Mouse (Mus musculus): ENCODE data around the gene Sar1b.
"Not testable (repeated sequence)": the region's sequence is repeated elsewhere in the genome, so short reads cannot be mapped to it uniquely, and the experiment has no call there.

Sar1b gene

GRCm38 (mm10) chr11:51780773-51781267 lies 17.3 kb downstream of the Sar1b start:
- no peak for DNase-seq

- no peak for DNase-seq
Measured at GRCm38 (mm10) chr11:51782721-51783120, 19.2 kb downstream of the Sar1b start.

DNA sequence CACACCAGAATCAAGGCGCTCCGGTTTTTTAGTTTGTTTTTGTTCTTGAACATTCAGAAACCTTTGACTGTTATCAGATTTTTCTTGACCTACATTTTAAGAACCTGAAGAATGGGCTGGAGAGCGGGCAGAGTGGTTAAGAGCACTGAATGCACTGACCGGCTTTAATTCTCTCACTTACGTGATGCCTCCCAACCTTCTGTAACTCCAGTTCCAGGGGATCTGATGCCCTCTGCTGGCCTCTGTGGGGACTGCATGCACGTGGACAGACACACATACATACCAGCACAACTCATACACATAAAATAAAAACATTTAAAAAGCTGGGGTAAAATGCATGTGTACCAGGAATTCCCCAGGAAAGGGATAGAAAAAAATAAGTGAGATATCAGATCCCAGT lies 22.4 kb downstream of the Sar1b start:
- no peak for DNase-seq

GRCm38 (mm10) chr11:51789735-51790134 lies 26.2 kb downstream of the Sar1b start:
- not testable (repeated sequence) for DNase-seq

DNA sequence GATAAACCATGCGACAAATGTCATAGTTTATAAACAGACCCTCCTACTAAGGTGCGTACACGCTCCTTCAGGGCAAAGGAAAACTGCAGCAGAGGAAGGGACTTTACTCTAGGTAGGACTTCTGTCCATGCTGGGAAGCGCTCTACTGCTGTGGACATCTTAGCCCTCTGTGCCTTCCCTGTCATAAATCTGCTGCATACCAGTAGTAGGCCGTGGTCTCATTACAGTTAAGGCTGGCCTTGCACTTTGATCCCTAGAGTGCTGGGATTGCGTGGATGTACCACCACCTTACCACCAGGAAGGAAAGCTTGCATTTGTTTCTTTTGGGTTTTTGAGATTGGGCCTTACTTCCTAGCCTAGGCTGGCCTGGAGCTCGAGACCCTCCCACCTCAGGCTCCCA lies 27.2 kb downstream of the Sar1b start:
- no peak for DNase-seq

- no peak for DNase-seq
Measured at GRCm38 (mm10) chr11:51796272-51796671, 32.8 kb downstream of the Sar1b start.

DNA sequence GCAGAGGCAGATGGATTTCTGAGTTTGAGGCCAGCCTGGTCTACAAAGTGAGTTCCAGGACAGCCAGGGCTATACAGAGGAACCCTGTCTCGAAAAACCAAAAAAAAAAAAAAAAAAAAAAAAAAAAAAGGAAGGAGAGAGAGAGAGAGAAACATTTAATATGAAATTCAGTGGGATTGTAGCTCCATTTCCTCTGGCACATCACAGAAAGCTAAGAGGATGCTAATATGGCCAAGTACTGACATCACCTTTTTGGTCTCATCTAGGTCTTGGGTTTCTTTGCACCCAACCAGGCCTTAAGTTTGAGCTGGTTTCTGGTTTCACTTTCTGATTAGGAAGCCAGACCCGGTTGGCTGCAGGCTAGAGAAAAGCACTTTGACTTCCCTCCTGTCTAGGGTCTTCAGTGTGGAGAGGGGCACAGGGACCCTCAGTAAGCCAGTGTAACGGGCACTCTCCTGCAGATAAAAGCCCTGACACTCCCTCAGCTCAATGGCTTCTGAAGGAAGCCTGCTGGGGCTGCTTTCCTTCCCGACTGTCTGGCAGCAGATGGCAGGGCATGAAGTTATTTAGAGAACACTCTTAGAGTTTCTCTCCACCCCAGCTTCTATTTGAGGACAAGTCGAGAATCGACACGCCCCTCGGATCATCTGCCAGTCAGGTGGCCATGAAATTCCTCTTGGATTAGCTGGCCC lies 37.3 kb downstream of the Sar1b start:
- DNase-seq: peak; percentile 63

DNA sequence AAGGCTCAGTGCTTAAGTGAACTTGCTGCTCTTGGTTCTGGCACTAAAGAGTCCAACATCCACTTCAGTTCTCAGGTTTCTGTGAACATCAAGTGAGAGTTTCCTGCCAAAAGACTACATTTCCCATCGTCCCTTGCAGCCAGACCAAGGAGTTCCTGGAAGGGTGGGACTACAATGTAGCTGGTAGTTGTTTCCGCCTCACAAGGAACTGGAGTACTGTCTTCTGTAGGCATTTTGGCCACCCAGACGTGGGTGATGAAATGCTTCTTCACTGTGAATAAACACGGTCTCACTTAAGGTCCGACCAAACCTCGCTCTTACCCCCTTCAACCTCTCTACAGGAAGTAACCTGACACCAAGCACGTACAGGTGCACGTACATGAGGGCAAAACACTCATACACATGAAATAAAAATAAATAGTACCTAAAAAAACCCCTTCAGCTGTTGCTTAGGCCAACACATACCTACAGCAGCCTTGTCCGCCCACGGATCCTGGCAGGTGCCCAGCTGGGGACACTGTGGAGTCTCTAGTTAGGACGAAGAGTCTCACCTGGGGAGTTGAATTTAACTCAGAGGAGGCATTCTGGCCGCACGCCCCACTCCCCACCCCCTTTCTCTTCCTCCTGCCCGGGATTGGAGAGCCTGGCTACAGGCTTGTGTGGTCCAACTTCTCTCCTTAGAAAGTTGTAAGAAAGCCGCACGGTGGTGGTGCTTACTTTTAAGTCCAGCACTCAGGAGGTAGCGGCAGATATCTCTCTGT lies 41.9 kb downstream of the Sar1b start:
- DNase-seq: peak; percentile 82

DNA sequence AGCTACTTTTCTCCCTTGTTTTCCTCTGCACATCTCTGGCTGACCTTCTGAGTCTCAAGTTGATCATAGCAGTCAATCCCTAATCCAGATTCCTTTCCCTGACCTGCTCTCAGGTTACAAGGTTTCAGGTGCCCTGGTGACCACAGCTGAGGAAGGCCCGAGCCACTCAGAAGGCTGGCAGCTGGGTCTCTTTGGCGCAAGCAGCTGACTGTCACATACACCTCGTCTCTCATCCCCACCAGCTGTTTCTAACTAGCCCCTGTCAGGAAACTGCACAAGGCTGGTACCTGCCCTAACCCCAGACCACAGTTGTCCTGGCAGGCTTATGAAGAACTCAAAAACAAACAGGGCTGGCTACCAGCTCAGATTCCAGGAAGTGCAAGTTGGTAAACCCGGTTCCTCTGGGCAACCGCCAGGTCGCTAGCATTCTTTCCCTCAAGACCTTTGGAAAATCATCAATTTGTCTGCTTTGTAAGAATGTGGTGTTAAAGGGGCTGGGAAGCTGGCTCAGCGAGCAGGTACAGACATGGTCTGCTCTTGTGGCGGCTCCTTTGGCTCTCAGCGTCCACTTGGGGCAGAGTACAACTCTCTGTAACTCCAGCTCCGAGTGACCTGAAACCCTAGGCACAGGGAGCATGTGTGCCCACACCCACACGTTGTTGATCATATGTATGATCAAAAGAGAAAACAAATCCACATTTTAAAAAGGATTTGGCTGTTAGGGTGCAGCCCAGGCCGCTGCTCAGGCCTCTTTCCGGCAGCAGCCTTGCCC lies 43.8 kb downstream of the Sar1b start:
- DNase-seq: no peak

DNA sequence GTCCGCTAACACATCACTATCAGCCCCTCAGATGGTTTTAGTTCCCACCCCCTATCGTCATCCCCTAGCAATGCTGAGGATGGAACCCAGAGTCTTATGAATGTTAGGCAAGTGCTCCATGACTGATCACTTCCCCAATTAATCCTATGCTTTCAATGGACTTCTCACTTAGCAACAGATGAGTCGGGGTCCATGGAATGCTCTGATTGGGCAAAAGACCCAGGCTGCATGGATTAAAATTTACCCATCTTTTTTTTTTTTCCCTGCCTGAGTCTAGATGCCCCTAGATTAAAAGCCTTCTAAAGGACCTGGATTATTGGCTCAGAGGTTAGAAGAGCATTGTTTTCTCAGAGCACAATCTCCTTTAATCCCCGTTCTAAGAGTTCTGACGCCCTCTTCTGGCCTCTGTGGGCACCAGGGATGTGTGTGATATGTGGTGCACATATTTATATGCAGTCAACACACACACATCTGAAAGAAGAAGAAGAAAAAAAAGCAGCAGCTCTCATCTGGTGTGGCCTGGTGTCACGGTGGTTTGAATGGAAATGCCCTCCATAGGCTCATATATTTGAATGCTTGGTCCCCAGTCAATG lies 46.2 kb downstream of the Sar1b start:
- no peak for DNase-seq

DNA sequence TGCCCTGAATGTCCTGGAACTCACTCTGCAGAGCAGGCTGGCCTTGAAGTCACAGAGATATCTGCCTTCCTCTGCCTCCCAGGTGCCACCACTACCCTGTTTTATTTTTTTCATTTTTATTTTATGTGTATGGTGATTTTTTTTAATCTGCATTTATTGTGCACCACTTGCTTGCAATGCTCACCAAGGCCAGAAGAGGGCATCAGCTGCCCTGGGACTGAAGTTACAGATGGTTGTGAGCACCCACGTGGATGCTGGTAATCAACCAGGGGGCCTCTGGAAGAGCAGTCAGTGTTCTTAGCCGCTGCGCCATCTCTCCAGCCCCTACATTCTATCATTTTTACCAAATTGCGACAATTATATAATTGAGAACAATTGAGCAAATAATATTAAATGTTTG lies 47.7 kb downstream of the Sar1b start:
- no peak for DNase-seq

DNA sequence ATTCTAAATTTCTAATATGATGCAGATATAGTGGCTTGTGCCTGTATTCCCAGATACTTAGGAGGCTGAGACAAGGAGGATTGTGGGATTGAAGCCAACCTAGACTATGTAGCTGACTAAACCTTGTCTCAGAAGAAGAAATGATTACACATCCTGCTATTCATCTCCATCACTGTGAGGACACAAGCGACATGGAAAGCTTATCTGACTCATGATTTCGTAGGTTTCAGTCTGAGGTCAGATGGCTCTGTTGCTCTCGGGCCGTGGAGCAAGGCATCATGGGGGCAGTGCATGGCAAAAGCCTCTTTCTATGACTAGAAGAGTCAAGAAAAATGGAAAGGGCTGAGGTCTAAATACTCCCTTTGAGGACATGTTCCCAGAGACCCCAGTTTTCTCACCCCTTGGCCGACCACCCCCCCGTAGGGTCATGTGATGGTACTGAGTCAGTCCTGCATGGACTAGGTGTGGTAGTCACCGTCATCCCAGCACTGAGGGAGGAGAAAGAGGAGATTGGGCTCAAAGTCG lies 48.6 kb downstream of the Sar1b start:
- no peak for DNase-seq

DNA sequence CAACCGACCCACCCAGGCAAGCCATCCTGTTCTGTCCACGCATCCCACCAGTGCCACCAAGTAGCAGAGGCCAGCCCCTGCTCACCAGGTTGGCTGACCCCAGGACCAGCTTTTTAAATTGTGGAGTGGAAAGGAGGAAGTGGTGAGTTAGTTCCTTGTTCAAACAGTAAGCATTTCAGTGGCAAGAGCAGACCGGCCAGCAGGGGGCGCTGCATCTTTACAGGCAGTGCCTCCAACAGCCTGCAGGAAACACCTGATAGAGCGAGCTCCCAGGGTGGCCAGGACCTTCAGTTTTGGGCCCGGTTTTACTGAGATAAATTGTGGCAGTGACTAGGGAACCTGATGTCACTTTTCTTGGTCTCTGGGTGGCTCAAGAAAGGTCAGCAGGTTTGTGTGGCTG lies 54.3 kb downstream of the Sar1b start:
- peak; percentile 71 for DNase-seq

- DNase-seq: no peak
Measured at GRCm38 (mm10) chr11:51818837-51819236, 55.4 kb downstream of the Sar1b start.

DNA sequence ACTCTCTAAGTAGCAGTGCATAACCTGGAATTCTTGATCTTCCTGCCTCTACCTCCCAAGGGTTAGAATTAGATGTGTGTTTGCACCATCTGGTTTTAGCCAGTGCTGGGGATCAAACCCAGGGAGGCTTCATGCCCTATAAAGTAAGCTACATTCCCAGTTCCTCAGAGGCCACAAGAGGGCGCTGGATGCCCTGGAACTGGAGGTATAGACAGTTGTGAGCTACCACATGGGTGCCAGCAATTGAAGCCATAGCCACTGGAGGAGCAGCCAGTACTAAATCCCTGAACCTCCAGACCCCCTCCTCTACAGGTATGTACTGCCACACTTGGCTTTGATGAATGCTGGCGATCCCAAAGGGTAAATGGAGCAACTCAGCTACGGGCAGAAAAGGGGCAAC lies 56.5 kb downstream of the Sar1b start:
- DNase-seq: peak; percentile 36

DNA sequence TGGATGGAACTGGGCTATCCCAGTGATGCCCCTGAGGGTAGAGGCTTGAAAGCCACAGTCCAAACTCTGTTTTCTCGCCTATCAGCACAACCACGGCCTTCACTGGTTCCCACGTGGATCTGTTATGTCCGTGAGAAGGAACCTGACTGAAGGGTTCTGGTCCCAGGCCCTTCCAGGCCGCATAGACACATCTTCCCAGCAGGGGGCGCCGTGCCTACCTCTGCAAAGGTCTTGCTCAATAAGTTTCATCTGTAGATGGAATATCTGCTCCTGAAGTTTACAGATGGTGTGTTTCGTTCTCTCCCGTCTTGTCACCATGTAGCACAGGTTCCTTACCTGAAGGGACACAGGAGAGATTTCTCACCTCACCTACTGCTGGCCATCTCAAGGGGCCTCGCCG lies 57.4 kb downstream of the Sar1b start:
- peak; percentile 63 for DNase-seq

- no peak for DNase-seq
Measured at GRCm38 (mm10) chr11:51822736-51823135, 59.2 kb downstream of the Sar1b start.

- no peak for DNase-seq
Measured at GRCm38 (mm10) chr11:51823271-51823670, 59.8 kb downstream of the Sar1b start.

GRCm38 (mm10) chr11:51823963-51824753 lies 60.7 kb downstream of the Sar1b start:
- no peak for DNase-seq

GRCm38 (mm10) chr11:51824867-51825424 lies 61.5 kb downstream of the Sar1b start:
- DNase-seq: no peak

Measured in right cerebral cortex, adult 18-20 months (tissue).